Mouse (Mus musculus) hindbrain, embryonic 15.5 days (tissue): ENCODE data around the gene Rbck1. TPM values are rescaled to one million over a fixed set of nuclear protein-coding genes. Genes with fewer than 3 reads are reported as not detected.

Experiments used
- ATAC-seq: fragments of 200-750 bp; cut with Nextera tagmentation; 2 replicates; pipeline ENCODE4 v1.8.0; 2017; ENCODE audit warnings: low read depth, moderate number of reproducible peaks, moderate TSS enrichment; ENCODE audit not compliant: low FRiP score
- H3K27ac ChIP-seq: fragments of 300-500 bp; sonication (generic); replicated peaks from 2 replicates; pipeline ENCODE4 v1.5.1; 2015; ENCODE audit warnings: mild to moderate bottlenecking, inconsistent platforms
- H3K27me3 ChIP-seq: fragments of 300-500 bp; sonication (generic); 2 replicates; pipeline ENCODE4 v1.6.1; 2015; ENCODE audit warnings: control low read depth, inconsistent platforms
- H3K36me3 ChIP-seq: fragments of 300-500 bp; sonication (generic); 2 replicates; pipeline ENCODE4 v1.6.1; 2015; ENCODE audit warnings: control low read depth, inconsistent platforms
- H3K4me1 ChIP-seq: fragments of 300-500 bp; sonication (generic); replicated peaks from 2 replicates; pipeline ENCODE4 v1.6.1; 2015; ENCODE audit warnings: control low read depth, inconsistent platforms
- H3K4me2 ChIP-seq: fragments of 300-500 bp; sonication (generic); 2 replicates; pipeline ENCODE4 v1.6.1; 2015; ENCODE audit warnings: moderate library complexity, mild to moderate bottlenecking, inconsistent platforms
- H3K4me3 ChIP-seq: fragments of 300-500 bp; sonication (generic); 2 replicates; pipeline ENCODE4 v1.5.1; 2015; ENCODE audit warnings: mild to moderate bottlenecking, inconsistent platforms
- H3K9ac ChIP-seq: fragments of 300-500 bp; sonication (generic); 2 replicates; pipeline ENCODE4 v1.6.1; 2015; ENCODE audit warnings: inconsistent platforms
- H3K9me3 ChIP-seq: fragments of 300-500 bp; sonication (generic); 2 replicates; pipeline ENCODE4 v1.6.1; 2016; ENCODE audit warnings: control low read depth, inconsistent platforms
- WGBS: fragments of 180-500 bp; shearing (Covaris S2); methylation state at CpG from one replicate; pipeline ENCODE4 v1.1.7; 2015; 5-methylcytosine and 5-hydroxymethylcytosine counted together
- polyA plus RNA-seq: library from polyadenylated mRNA; unstranded; fragments of >200 nt; fragmentation: Nextera tagmentation; extraction: Ambion mirVana; gene quantifications from 2 replicates; pipeline ENCODE4 v1.2.1, GENCODE M21; 2015

Rbck1 gene
- polyA plus RNA-seq = 95.3 and 103 TPM in 2 replicates

- H3K27ac ChIP-seq = peak within 1 kb of the TSS; percentile 90
- peaks cover 22% of the 10 kb centered on the region for H3K4me1 ChIP-seq
- no peaks in the 10 kb centered on the region for H3K27me3 ChIP-seq
- H3K9me3 ChIP-seq = no peaks in the 10 kb centered on the region
- peak within 1 kb of the TSS; percentile 72 for H3K4me3 ChIP-seq
- peak within 1 kb of the TSS; percentile 70 for H3K4me2 ChIP-seq
- peak within 1 kb of the TSS; percentile 83 for H3K9ac ChIP-seq
- peaks cover 3% of the 10 kb centered on the region for H3K36me3 ChIP-seq
- WGBS = 0% methylated on average over 54 of the region's 54 CpGs
- peak; percentile 96 for ATAC-seq
Observed at GRCm38 (mm10) chr2:152332101-152332825, at the start of gene Rbck1. Gene Rbck1, minus strand, starts transcription at chr2:152332653.

- Histone ChIP-seq H3K4me1 (peaks cover 26% of the 10 kb centered on the region), H3K36me3 (no peaks in the 10 kb centered on the region), H3K9me3 (no peaks in the 10 kb centered on the region), H3K9ac (peak within 1 kb of the TSS; percentile 51), H3K27ac (peak within 1 kb of the TSS; percentile 92), H3K4me2 (peak within 1 kb of the TSS; percentile 64), H3K4me3 (peak within 1 kb of the TSS; percentile 42), H3K27me3 (no peaks in the 10 kb centered on the region)
- ATAC-seq = peak; percentile 84
- WGBS = 1% methylated on average over 16 of the region's 16 CpGs
Observed at GRCm38 (mm10) chr2:152376345-152376741, 43.9 kb upstream of the Rbck1 start, which contains the start of gene Nrsn2. Gene Nrsn2, minus strand, starts transcription at chr2:152376638.

DNA sequence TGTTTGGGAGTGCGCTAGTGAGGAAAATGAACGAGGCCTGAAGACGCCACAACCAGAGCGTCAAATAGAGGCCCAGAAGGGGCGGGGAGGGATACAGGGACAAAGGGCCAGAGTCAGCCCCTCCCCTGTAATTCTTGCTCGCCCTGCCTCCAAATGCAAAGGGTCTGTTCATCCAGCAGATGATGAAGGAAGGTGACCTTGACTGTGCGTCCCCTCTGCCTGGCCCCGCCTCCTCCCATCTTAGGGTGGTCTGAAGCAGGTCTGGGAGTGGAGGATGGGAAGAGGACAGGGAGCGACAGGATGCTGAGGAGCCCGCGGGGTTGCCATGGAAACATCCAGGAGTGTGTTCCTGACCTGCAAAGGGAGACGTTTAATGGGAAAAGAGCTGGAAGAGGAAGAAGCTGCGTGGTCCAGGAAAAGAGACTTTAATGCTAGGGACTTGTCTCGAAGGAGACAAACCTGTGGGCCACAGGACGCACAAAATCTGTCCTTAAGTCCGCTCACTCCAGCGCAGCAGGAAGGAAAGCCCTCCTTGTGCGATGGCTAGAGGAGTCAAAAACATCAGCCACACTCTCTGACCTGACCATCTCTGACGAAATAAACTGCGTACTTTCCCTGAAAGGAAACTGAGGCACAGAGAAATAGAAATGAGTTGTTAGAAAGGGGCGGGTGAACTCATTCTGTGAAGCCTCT, 43.3 kb upstream of the Rbck1 start:
- Histone ChIP-seq H3K9me3 (no peaks in the 10 kb centered on the region), H3K27me3 (no peaks in the 10 kb centered on the region), H3K4me3 (peak overlapping the region; percentile 42), H3K4me2 (peak overlapping the region; percentile 64), H3K4me1 (peaks cover 26% of the 10 kb centered on the region), H3K36me3 (no peaks in the 10 kb centered on the region), H3K27ac (peak overlapping the region; percentile 92), H3K9ac (peak overlapping the region; percentile 51)
- peak; percentile 88 for ATAC-seq
- 2% methylated on average over 21 of the region's 21 CpGs for whole genome bisulfite sequencing

DNA sequence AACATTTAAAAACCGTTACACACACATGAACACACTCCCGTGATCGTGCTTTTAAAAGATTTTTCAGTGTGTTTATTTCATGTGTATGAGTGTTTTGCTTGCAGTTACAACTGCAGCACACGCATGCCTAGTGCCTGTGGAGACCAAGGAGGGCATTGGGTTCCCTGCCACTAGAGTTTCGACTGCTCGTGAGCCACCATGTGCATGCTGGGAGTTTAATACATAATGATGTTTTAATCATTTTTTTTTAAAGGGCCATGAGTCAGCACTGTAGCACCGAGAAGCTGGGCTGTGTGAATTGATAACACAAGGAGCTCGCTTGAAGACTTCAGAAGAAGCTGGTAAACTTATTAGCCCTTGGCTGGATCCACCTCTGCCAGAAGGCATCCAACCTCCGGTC, 41.1 kb upstream of the Rbck1 start:
- no peak overlapping the region for H3K27ac ChIP-seq
- no peak for ATAC-seq
- H3K4me3 ChIP-seq = no peak overlapping the region
- H3K36me3 ChIP-seq = no peaks in the 10 kb centered on the region
- WGBS = 75% methylated on average over 9 of the region's 9 CpGs
- H3K4me2 ChIP-seq = no peak overlapping the region
- no peak overlapping the region for H3K9ac ChIP-seq
- H3K27me3 ChIP-seq = no peaks in the 10 kb centered on the region
- H3K9me3 ChIP-seq = no peaks in the 10 kb centered on the region
- peaks cover 26% of the 10 kb centered on the region for H3K4me1 ChIP-seq

DNA sequence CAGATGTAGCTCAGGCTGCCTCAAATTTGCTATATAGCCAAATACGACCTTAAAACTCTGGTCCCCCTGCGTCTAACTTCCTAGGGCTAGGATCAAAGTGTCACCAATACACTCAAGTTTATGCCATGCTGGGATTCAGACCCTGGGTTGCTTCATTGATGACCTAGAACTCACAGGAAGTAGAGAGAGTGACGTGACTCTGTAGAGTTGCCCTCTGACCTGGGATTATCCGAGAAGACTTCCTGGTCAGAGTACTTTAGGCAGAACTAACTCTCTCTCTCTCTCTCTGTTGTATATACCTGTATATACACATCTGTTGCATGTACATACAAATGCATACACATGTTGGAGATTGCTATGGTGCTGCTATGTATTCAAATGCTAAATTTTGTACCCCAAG, 40.2 kb upstream of the Rbck1 start:
- ATAC-seq = no peak
- H3K27ac ChIP-seq = no peak overlapping the region
- peaks cover 26% of the 10 kb centered on the region for H3K4me1 ChIP-seq
- H3K36me3 ChIP-seq = no peaks in the 10 kb centered on the region
- H3K4me3 ChIP-seq = no peak overlapping the region
- no peak overlapping the region for H3K9ac ChIP-seq
- H3K9me3 ChIP-seq = no peaks in the 10 kb centered on the region
- WGBS = 76% methylated on average over 4 of the region's 4 CpGs
- H3K4me2 ChIP-seq = no peak overlapping the region
- no peaks in the 10 kb centered on the region for H3K27me3 ChIP-seq

DNA sequence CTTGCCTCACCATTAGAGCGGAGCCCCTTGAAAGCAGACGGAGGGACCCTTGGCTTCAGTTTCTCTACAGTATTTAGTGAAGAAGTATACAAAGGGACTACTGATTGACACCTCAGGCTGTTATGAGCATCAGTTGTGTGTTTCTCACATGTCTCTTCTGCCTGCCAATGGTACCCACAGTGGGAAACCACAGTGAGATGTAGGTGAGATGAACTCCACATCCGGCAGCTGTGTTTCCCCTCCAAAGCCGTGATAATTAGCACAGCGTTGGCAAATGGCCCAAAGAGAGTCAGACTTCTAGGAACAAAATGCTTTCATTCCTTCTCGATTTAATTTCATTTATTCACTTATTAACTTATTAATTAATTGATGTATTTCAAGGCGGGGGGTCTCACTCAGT, 39.7 kb upstream of the Rbck1 start:
- Histone ChIP-seq H3K9ac (no peak overlapping the region), H3K9me3 (no peaks in the 10 kb centered on the region), H3K4me1 (peaks cover 26% of the 10 kb centered on the region), H3K4me2 (no peak overlapping the region), H3K27me3 (no peaks in the 10 kb centered on the region), H3K4me3 (no peak overlapping the region), H3K27ac (no peak overlapping the region), H3K36me3 (no peaks in the 10 kb centered on the region)
- WGBS = 73% methylated on average over 7 of the region's 7 CpGs
- no peak for ATAC-seq

- WGBS = 32% methylated on average over 14 of the region's 14 CpGs
- Histone ChIP-seq H3K4me2 (no peak overlapping the region), H3K27ac (no peak overlapping the region), H3K9ac (no peak overlapping the region), H3K9me3 (no peaks in the 10 kb centered on the region), H3K4me3 (no peak overlapping the region), H3K4me1 (peaks cover 4% of the 10 kb centered on the region), H3K27me3 (no peaks in the 10 kb centered on the region), H3K36me3 (no peaks in the 10 kb centered on the region)
- peak; percentile 21; the same call in 1 of the 2 replicates for ATAC-seq
Observed at GRCm38 (mm10) chr2:152368532-152369140, 36.2 kb upstream of the Rbck1 start.

- Histone ChIP-seq H3K36me3 (no peaks in the 10 kb centered on the region), H3K4me1 (peaks cover 7% of the 10 kb centered on the region), H3K4me2 (no peak overlapping the region), H3K9me3 (no peaks in the 10 kb centered on the region), H3K27ac (no peak overlapping the region), H3K9ac (no peak overlapping the region), H3K4me3 (no peak overlapping the region), H3K27me3 (no peaks in the 10 kb centered on the region)
- WGBS = 90% methylated on average over 5 of the region's 5 CpGs
- ATAC-seq = no peak
Observed at GRCm38 (mm10) chr2:152367917-152368316, 35.5 kb upstream of the Rbck1 start.

- Histone ChIP-seq H3K27ac (peak overlapping the region; percentile 72), H3K36me3 (no peaks in the 10 kb centered on the region), H3K9me3 (no peaks in the 10 kb centered on the region), H3K4me3 (peak overlapping the region; percentile 16), H3K4me1 (peaks cover 7% of the 10 kb centered on the region), H3K4me2 (peak overlapping the region; percentile 48), H3K27me3 (no peaks in the 10 kb centered on the region), H3K9ac (no peak overlapping the region)
- 10% methylated on average over 17 of the region's 17 CpGs for WGBS
- ATAC-seq = peak; percentile 60
Observed at GRCm38 (mm10) chr2:152363245-152364147, 31.0 kb upstream of the Rbck1 start.

- peaks cover 7% of the 10 kb centered on the region for H3K4me1 ChIP-seq
- no peak overlapping the region for H3K9ac ChIP-seq
- H3K4me3 ChIP-seq = no peak overlapping the region
- H3K36me3 ChIP-seq = no peaks in the 10 kb centered on the region
- ATAC-seq = no peak
- H3K9me3 ChIP-seq = no peaks in the 10 kb centered on the region
- no peaks in the 10 kb centered on the region for H3K27me3 ChIP-seq
- H3K27ac ChIP-seq = no peak overlapping the region
- WGBS = 89% methylated on average over 8 of the region's 8 CpGs
- no peak overlapping the region for H3K4me2 ChIP-seq
Observed at GRCm38 (mm10) chr2:152361193-152361592, 28.7 kb upstream of the Rbck1 start.

DNA sequence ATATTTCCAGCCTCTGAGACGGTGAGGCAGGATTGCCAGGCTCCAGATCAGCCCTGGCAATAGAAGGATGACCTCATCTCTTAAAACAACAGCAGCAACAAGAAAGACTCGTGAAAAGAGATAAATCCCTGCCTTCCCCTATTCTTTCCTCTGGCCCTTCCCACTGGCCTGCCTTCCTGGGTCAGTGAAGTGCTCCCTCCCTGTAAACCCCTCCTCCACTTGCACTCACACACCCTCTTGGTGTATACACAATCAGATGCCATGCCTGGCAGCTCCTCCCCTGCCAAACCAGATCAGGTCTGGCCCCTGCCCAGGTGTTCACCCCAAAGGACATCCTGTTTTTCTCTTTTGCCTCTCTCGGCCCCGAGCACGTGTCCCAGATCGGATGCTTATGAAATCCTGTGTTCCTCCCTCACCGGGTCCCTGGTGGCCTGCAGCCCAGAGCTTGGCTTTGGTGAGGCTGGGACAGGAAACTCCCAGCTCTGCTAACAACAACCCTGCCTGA, 27.9 kb upstream of the Rbck1 start:
- no peak for ATAC-seq
- H3K4me1 ChIP-seq = peaks cover 7% of the 10 kb centered on the region
- H3K9ac ChIP-seq = no peak overlapping the region
- 59% methylated on average over 7 of the region's 7 CpGs for WGBS
- no peak overlapping the region for H3K27ac ChIP-seq
- no peak overlapping the region for H3K4me3 ChIP-seq
- H3K27me3 ChIP-seq = no peaks in the 10 kb centered on the region
- no peaks in the 10 kb centered on the region for H3K9me3 ChIP-seq
- H3K4me2 ChIP-seq = no peak overlapping the region
- H3K36me3 ChIP-seq = no peaks in the 10 kb centered on the region
